Mouse (Mus musculus) T-cell, adult 2 months (primary cell): ENCODE results near the gene Galt.
A peak's percentile ranks its signal among the peaks of the same experiment; 100 is the strongest.

Source experiments
- DNase-seq: peaks from one replicate; pipeline ENCODE4 v3.0.0; 2022; ENCODE audit warnings: low spot score

Gene Galt

DNA sequence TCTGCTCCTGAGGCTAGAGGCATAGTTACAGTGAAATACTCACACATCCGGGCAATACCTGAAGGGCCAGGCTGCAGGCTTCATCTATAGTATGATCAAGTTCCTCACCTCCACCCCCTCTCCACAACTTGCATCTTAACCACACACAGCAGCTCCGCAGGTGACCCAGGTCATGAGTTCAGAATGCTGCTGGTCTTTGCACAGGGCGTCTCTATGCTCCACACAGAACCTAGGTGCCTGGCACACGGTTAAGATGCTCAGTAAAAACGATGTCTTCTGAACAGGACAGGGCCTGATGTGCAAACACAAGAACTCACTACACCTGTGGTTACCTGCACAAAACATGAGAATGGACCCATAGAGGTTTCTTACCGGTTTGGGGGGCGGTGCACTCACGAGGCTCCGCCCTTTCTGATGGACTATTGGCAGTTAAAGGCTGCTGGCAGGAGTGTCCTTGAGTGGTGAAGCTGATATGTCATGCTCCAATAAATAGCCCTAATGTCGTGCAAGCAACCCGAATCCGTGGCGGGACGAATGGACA lies at the start of gene Galt:
Gene Galt (plus strand): TSS at position 432 of the 541 bp plus-strand sequence.
- no peak for DNase-seq

DNA sequence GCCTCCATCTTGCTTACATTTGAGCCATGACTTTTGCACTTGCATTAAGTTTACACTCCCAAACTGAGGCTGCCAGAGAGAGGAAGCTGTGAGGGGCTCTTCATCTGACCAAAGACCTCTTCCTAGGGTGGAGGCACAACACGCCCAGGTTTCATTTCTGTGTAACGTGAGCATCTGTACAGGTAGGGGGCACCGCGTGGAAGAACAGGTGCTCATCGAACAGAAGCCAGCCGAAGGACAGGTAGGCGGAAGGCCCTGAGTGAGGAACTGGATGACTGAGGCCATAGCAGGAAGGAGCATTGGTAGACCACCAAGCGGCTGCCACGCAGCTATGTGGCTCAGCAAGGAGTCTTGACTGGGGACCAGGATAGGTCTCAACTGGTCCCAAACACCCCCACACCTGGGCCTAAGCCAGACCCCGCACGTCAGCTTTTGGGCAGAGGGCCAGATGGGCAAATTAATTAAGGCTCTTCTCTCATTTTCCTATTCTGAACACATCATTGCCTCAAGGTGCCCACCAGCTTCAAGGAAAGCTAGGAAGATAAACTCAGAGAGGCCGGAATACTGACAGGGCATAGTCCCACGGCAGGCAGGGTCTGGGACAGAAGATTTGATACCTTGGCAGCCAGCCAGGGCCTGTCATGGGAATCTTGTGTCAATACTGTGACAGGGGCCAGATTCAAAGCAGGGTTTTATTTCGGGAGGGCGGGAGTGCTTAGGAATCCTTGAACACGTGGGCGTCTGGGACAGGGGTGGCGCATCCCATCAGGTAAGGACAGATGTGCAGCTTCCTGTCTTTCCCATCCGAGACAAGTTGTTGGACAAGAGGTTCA lies 48.9 kb upstream of the Galt start:
- no peak for DNase-seq

DNA sequence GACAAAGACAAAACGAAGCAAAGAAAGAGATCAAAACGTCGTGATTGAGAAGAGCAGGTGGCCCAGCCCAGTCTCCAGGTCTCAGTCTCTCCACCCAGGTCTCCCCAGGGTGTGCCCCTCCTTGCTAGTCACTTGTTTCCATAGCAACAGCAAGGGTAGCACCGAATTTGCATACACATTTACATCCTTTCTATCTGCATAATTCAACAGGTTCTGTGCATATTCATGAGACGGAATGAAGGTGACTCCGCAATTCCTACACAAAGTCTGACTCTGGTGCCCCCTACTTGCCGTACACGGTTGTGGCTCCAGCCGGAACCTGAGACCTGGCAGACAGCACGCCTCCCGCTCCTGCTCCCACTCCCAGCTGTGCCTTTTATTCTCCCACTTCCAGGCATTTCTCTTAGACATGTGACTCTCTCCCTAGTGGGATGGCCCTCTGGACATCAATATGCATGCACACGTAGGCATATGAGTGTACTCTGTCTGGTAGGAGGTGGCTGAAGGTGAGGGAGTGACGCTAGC lies 48.0 kb upstream of the Galt start:
- DNase-seq = peak; percentile 59

DNA sequence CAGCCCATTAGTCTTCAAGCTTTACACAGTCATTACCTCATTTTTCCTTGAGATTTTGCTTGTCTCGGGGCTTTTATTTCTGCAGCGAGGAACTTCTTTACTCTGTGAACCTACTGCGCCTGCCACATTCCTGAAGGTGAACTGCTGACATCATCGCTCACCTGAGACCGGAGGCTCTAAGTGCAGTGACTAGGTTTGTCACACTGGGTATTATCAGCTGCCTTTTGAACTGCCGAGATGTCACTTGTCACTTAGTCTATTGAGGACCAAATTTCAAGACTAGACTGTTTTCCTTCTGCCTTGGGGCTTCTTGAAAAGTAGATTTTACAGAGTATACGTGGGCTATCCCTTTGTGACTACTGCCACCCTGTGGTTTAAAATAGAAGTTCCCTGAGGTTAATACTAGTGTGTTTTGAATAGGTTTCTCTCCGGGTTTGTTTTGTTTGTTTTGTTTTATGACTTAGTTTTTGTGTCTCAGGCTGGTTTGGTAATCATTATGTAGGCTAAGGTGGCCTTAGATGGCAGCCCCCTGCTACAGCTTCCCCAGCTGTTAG lies 46.8 kb upstream of the Galt start:
- peak; percentile 43 for DNase-seq

DNA sequence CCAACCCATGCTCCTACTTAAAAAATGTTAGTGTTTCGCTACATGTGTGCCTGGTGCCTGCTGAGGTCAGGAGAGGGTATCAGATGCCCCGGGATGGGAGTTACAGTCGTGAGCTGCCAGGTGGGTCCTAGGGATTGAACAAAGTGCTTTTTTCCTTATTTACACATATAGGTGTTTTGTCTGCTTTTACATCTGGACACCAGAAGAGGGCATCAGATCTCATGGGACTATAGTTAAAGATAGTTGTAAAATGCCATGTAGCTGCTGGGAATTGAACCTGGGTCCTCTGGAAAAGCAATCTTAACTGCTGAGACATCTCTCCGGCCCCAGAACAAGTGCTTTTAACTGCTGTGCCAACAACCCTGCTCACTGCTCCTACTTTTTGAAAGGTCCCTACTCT lies 44.8 kb upstream of the Galt start:
- no peak for DNase-seq

DNA sequence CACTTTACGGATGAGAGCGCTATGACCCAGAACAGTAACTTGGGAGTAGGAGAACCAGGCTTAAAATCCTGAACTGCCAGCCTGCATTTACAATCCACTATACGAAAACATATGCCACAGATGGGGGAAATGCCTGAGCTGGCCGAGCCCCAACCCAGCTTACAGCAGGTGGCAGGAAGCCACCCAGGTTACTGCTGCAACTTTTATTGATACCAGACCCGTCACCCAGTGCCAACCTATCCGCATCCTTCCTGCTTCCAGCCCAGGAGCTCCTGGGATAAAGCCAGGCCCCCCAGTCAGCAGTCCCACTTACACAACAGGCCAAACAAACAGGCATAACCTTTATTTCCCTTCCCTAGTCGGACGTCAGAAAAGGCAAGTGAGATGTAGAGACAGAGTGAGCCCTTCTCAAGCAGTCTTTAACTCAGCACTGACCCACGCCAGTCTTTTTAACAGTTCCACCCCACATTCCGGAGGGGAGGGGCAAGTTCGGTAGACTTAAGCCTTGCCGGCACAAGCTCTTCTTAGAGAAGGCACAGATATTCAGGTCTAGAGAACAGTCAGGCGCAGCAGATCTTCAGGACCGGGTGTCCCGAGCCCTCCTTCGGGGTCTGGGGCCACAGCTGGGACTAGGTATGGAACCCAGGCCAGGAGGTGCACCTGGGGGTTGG lies 43.2 kb upstream of the Galt start:
- DNase-seq = no peak

DNA sequence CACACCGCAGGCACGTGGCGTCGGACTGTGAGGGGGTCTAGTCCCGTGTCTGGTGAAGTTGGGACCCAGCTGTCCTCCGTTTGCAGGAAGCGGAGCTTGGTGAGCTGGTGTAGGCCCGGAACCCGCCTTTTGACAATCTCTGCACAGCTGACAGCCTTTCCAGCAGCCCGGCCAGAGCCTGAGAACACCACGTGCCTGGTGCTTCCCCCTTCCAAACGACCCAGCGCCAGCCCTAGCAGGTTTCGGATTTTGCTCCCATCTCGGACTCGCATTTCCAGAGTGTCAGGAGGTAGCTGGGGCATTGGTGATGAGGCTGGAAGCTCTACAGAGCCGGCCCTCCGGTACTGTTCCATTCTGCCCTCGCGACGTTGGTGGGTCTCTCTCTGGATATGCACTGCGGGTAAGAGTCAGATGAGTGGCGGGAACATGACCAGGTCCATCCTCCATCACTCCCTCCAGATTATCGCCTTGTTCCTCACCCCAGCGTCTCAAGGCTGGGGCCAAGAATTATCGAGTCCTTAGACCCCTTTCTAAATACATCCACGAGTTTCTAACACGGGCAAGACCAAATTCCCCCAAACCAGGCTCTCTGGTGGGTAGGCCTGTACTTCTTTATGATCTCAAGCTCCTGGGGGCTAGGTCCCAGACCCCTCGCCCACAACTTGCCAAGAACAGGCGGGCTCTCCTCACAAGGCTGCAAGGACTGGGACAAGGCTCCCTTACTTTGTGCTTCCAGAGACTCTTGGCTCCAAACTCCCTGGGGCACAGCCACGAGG lies 42.4 kb upstream of the Galt start:
- DNase-seq = no peak

DNA sequence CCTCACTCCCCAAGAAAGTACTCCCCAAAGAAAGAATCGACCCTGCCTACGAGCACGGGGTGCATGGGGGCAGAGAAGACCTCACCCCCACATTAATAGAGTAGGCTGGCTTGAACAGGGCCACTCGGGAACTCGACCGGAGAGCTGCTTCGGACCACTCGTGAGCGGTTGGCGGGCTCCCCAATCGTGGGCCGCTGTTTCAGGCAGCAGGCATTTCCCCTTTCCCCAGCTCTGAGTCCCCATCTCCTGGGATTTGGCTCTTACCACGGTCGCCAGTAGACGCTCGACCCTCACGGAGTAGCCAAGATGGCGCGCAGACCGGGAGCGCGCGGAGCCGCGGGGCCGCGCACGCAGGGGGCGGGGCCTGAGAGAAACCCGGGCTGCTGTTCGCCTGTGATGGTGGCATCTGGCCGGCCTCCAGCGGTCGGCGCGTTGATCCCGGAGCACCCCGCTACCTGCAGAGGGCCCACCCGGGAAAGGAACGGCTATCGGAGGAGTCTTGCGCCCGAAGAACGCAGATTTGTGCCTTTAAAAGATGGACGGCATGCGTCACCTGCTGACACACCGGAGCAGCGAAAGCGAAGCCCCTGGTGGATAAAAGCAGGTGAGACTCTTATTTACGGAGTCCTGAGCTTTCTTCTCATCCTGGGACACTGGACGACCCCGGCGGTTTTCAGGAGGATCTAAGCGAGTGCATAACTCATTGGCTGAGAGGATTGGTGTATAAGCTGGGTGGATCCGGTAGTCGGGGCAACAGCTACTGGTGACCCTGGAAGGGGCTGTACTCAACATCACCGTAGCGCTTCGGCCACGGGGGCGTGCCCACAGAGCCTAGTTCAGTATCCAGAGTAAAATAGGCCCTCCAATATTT lies 41.6 kb upstream of the Galt start, which contains the start of gene Rpp25l:
Gene Rpp25l (minus strand): TSS at position 338 of the 871 bp plus-strand sequence.
- DNase-seq = peak; percentile 71

DNA sequence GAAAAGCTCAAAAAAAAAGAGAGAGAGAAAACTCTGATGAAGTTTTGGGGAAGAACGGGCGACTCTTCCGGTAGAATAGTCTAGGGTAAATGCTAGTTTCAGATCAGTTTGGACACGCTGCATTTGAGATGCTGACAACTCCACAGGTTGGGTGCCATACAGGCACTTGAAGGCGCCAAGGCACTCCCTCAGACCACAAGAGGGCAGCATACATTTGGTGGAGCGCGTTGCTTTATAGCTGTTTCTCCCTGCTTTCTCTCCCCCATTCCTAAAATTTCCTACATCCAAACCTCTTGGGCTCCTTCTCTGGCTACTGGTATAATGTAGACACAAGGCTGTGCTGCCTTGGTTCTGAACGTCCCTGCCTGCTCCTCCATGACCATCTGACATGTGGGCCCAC lies 40.8 kb upstream of the Galt start:
- peak; percentile 42 for DNase-seq

DNA sequence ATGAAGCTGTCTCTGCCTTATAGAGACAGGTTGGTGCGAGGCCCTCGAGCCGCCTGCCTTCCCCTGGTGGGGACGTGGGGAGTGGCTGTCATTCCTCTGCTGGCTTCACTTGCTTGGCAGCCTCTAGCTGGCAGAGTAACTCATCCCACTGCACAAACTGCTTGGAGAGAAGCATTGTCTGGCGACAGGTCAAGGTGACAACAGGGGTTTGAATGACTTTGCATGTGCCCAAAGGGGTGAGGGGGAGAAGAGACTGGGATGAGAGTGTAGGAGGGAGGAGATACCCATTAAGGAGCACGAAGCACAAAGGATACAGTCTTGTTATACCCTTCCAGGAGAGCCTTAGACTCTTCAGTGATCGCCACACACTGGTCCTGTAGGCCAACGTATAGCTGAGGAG lies 39.9 kb upstream of the Galt start:
- DNase-seq = no peak

DNA sequence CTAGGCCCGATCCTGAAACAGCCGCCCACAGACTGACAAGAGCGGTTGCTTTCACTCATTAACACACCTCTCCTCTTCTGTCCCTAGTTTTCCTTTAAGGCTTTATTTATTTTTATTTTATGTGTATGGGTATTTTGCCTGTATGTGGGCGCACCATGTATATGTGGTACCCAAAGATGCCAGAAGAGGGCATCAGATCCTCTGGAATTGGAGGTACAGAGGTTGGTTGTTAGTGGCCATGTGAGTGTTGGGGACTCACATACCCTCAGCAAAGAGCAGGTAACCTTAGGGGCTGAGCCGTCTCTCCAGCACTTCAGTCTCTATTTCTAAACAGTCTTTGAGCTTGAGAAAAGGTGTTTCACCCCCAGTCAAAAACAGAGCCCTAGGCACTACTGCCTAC lies 39.4 kb upstream of the Galt start:
- DNase-seq = peak; percentile 49

DNA sequence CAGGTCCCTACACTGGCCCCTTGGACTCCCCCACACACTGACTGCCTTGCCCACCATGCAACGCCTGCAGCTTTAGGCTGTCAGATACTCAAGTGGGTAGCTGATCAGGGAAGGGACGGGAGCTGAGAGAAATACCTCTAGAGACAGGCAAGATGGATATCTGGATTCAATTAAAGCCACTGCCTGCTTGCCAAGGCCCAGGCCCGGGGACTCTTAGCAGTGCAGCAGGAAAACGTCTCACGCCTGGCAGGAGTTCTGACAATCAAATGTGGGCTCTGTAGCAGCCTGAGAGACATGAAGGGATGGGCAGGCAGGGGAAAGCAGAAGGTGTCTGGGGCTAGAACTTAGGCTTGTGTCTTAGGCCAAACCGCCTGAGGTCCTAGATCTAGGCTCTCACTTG lies 38.2 kb upstream of the Galt start:
- no peak for DNase-seq

DNA sequence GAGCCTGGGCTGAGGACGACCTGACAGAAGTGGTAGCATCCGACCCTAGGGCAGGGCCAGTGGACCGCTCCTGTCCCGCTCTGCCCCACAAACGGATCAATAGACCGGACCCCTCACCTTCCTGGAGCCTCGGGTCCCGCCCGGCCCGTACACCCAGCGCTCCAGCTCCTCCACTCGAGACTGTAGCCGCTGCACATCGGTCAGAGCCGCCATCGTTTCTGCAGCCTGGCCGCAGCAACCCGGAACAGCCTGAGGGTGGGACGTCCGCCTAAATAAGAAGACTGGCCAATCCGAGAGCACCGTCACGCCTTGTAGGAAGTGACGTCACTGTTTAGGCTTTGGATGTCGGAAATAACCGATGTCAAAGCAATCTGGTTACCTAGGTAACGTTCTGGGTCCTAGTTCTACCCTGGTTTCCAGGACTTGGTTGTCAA lies 32.1 kb upstream of the Galt start, which contains the start of gene Dctn3:
Gene Dctn3 (minus strand): TSS at position 253 of the 434 bp plus-strand sequence.
- DNase-seq = peak; percentile 89

DNA sequence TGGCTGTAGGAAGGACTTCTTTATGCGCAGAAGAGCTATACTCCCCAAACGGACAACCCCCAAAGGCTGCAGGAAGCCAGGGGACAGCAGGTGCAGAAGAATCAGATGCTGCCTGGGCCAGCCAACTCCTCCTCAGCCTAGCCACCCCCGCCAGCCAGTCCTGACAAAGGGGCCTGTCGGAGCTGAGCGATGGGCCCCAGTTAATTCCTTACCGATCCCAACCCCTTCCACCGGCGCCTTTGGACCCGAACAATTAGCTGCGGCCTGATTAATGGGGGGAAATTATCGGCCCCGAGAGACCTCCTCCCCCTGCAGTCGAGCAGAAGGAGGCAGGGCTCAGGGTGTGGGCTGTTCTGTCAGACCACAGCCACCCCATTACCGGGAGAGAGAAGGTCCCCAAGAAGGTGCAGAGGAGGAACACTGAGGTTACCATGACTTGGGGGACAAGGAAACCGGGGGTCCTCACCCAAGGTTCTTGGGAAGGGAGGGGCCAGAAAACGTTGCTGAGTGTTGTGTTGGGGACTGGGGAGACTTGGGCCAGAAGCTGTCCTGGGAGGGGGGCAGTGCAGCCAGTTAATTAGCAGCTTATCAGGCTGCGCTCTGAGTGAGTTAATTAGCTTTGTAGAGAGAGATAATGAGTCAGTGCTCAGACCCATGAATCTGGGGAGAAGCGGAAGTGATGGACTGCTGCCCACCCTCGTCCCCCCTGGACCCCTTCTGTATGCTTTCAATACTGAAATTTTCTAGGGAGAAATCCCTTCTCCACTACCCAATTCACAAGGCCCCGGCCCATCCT lies 28.0 kb upstream of the Galt start:
- DNase-seq = no peak

DNA sequence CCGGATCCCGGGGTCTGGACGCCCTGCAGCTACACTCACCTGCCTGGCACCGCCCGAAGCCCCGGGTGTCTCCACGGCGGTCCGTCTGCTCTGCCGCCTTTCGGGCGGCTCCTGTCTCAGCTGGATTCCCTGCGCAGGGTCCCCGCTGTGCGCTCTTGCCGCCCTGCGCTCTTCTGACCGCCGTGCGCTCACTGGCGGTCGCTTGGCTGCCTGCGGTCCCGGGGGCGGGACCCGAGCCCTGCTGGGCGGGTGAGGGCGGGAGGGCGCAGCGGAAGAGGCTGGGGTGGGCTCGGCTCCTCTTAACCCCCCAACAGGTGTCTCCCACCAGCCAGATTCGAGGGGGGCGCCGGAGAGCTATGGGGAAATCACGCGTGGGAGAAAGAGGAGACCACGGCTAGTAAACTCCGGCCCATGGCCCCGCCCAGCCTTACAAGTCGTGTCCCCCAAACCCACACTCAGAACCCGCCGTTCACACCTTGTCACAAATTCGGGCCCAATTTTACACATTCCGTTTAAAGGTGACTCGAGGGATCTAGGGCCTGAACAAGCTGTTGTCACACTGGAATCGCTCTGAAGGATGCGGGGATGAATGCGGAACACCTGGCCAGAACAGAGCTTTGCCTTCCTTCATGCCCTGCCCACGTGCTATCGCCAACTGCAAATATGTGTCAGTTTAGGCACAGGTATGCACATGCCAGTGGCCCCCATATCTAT lies 23.8 kb upstream of the Galt start, which contains the start of gene Arid3c:
Gene Arid3c (minus strand): TSS at position 91 of the 714 bp plus-strand sequence.
- DNase-seq = no peak

DNA sequence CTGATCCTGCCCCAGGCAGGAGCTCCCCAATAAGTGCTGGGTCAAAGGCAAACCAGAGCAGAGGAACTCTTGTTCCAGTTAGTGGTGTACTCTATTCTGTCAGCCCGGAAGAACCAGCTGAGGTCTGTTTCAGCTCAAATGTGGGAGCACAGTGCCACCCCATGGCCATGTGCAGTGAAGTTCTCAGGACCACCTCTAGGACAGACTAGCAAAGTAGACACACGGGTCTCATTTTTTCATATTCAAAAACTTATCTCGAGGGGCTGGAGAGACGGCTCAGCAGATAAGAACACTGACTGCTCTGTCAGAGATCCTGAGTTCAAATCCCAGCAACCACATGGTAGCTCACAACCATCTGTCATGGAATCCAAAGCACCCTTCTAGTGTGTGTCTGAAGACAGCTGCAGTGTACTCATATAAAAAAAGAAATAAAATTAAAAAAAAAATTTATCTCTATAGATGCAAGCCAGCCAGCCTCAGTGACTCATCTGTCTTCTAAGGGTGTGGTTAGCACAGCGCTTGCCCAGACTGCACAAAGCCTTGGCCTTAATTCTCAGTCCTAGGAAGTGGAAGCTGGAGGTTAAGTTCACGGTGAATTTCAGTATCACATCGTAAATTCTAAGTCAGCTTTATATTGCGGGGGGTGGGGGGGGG lies 17.3 kb upstream of the Galt start:
- peak; percentile 80 for DNase-seq

DNA sequence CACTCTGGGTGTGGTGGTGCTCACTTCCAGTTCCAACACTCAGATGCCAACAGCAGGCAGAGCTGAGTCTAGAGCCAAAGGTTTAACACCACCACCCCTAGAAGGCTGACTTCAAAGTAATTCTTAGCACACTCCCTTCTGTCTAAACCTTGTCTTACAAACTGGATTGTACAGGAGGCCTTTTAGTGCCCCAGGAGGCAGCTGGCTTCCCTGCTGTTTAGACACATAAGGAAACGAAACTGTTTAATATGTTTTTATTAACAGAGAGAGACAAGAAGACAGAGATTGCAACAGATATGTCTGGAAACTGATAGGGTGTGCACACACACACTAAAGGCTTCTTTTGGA lies 16.8 kb upstream of the Galt start:
- no peak for DNase-seq

DNA sequence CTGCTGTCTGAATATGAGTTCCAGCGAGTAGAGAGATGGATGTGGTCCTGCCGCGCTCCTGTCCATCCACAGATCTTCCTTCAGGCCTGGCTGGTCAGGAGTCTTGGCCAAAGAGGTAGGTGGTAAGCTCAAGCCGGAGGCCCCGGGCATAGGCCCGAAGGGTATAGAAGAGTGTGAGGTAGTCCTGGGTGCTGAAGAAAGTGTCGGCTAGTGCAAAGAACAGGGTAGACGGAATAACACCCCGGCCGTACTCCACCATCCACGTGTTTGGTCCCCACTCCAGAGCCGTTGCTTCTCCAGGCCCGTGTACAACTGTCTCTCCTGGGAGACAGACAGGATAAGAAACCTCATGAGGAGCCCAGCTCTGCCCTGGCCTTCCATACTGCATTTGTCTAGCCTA lies 15.8 kb upstream of the Galt start:
- DNase-seq = no peak
